Mouse (Mus musculus): ENCODE measurements around the gene Usp43. TPM values are rescaled to one million over a fixed set of nuclear protein-coding genes. Genes with fewer than 3 reads are reported as not detected.

Usp43 gene
- total and polyA plus RNA-seq, 2 experiments from 2014 or later, result 0.68 to 0.94 TPM

- TF ChIP-seq CTCF (IDR thresholded peaks at IDR 0.05; ENCODE audit: low read depth), result peak; percentile 16; the same call in 1 of the 2 replicates
- no peaks in the 10 kb centered on the region for H3K4me1 ChIP-seq (ENCODE audit: insufficient read depth, low read length)
- no peaks in the 10 kb centered on the region for H3K9me3 ChIP-seq (ENCODE audit: low read length)
- H3K36me3 ChIP-seq (ENCODE audit: insufficient read depth, low read length), result no peaks in the 10 kb centered on the region
- no peak overlapping the region for H3K27ac ChIP-seq
- H3K27me3 ChIP-seq (ENCODE audit: insufficient read depth, low read length), result peaks cover 8% of the 10 kb centered on the region; the same call in 1 of the 2 replicates
- H3K9ac ChIP-seq (replicated peaks; ENCODE audit: low read length), result no peak overlapping the region
- H3K4me3 ChIP-seq (ENCODE audit: low read length), result no peak overlapping the region
- 95% methylated on average over 5 of the region's 5 CpGs for WGBS
- no peak overlapping the region for H3K4me2 ChIP-seq (ENCODE audit: low read depth, low read length)
- no peak for ATAC-seq
- DNase-seq (ENCODE audit: low spot score), result no peak
Observed at GRCm38 (mm10) chr11:67923720-67924119, 1.8 kb upstream of the Usp43 start.

GRCm38 (mm10) chr11:67922755-67923125, 787 bp upstream of the Usp43 start:
- WGBS, result under 1% methylated on average over 12 of the region's 12 CpGs
- DNase-seq (ENCODE audit: low spot score) (peak; percentile 82), ATAC-seq (peak; percentile 77)
- no peak overlapping the region; the same call in 1 of the 2 replicates for H3K9ac ChIP-seq (replicated peaks; ENCODE audit: low read length)
- no peaks in the 10 kb centered on the region for H3K4me1 ChIP-seq (ENCODE audit: insufficient read depth, low read length)
- peak overlapping the region; percentile 98 for H3K4me2 ChIP-seq (ENCODE audit: low read depth, low read length)
- no peaks in the 10 kb centered on the region for H3K9me3 ChIP-seq (ENCODE audit: low read length)
- H3K27me3 ChIP-seq (ENCODE audit: insufficient read depth, low read length), result peaks cover 8% of the 10 kb centered on the region; the same call in 1 of the 2 replicates
- no peak overlapping the region for H3K27ac ChIP-seq
- TF ChIP-seq CTCF (IDR thresholded peaks at IDR 0.05; ENCODE audit: low read depth), result peak; percentile 61
- H3K4me3 ChIP-seq (ENCODE audit: low read length), result peak overlapping the region; percentile 57
- no peaks in the 10 kb centered on the region for H3K36me3 ChIP-seq (ENCODE audit: insufficient read depth, low read length)

- no peak for TF ChIP-seq CTCF (IDR thresholded peaks at IDR 0.05; ENCODE audit: low read depth)
- Histone ChIP-seq H3K4me3 (ENCODE audit: low read length) (peak overlapping the region; percentile 57), H3K9me3 (ENCODE audit: low read length) (no peaks in the 10 kb centered on the region), H3K27me3 (ENCODE audit: insufficient read depth, low read length) (peaks cover 8% of the 10 kb centered on the region; the same call in 1 of the 2 replicates), H3K36me3 (ENCODE audit: insufficient read depth, low read length) (no peaks in the 10 kb centered on the region), H3K4me1 (ENCODE audit: insufficient read depth, low read length) (no peaks in the 10 kb centered on the region), H3K9ac (replicated peaks; ENCODE audit: low read length) (peak overlapping the region; percentile 60), H3K4me2 (ENCODE audit: low read depth, low read length) (peak overlapping the region; percentile 98), H3K27ac (no peak overlapping the region)
- peak; percentile 47 for DNase-seq (ENCODE audit: low spot score)
- ATAC-seq, result peak; percentile 49; the same call in 1 of the 2 replicates
- 3% methylated on average over 47 of the region's 47 CpGs for WGBS
Observed at GRCm38 (mm10) chr11:67921091-67921826, 694 bp downstream of the Usp43 start.

GRCm38 (mm10) chr11:67920226-67920960, 1.6 kb downstream of the Usp43 start:
- Histone ChIP-seq H3K27me3 (ENCODE audit: insufficient read depth, low read length) (peaks cover 8% of the 10 kb centered on the region; the same call in 1 of the 2 replicates), H3K27ac (no peak overlapping the region)

GRCm38 (mm10) chr11:67919593-67919992, 2.4 kb downstream of the Usp43 start:
- Histone ChIP-seq H3K4me3 (ENCODE audit: low read length) (no peak overlapping the region), H3K27ac (no peak overlapping the region), H3K9ac (replicated peaks; ENCODE audit: low read length) (no peak overlapping the region), H3K4me1 (ENCODE audit: insufficient read depth, low read length) (no peaks in the 10 kb centered on the region), H3K9me3 (ENCODE audit: low read length) (no peaks in the 10 kb centered on the region), H3K4me2 (ENCODE audit: low read depth, low read length) (no peak overlapping the region), H3K36me3 (ENCODE audit: insufficient read depth, low read length) (no peaks in the 10 kb centered on the region), H3K27me3 (ENCODE audit: insufficient read depth, low read length) (peaks cover 8% of the 10 kb centered on the region; the same call in 1 of the 2 replicates)
- DNase-seq (ENCODE audit: low spot score) (no peak), ATAC-seq (no peak)
- 79% methylated on average over 5 of the region's 5 CpGs for WGBS
- TF ChIP-seq CTCF (IDR thresholded peaks at IDR 0.05; ENCODE audit: low read depth), result no peak

More at GRCm38 (mm10) chr11:67920226-67920960, 1.6 kb downstream of the Usp43 start:
- TF ChIP-seq CTCF (IDR thresholded peaks at IDR 0.05; ENCODE audit: low read depth), result no peak
- H3K36me3 ChIP-seq (ENCODE audit: insufficient read depth, low read length), result no peaks in the 10 kb centered on the region
- 51% methylated on average over 9 of the region's 9 CpGs for WGBS
- no peaks in the 10 kb centered on the region for H3K4me1 ChIP-seq (ENCODE audit: insufficient read depth, low read length)
- H3K9ac ChIP-seq (replicated peaks; ENCODE audit: low read length), result no peak overlapping the region
- H3K4me3 ChIP-seq (ENCODE audit: low read length), result no peak overlapping the region
- DNase-seq (ENCODE audit: low spot score) (no peak), ATAC-seq (no peak)
- 0 out of 2 replicates have a peak overlapping the region, but pooled peaks have one; percentile 98 for H3K4me2 ChIP-seq (ENCODE audit: low read depth, low read length)
- H3K9me3 ChIP-seq (ENCODE audit: low read length), result no peaks in the 10 kb centered on the region

- H3K27me3 ChIP-seq (ENCODE audit: insufficient read depth, low read length), result peaks cover 8% of the 10 kb centered on the region; the same call in 1 of the 2 replicates
- H3K4me2 ChIP-seq (ENCODE audit: low read depth, low read length), result no peak overlapping the region
- no peaks in the 10 kb centered on the region for H3K36me3 ChIP-seq (ENCODE audit: insufficient read depth, low read length)
- no peaks in the 10 kb centered on the region for H3K4me1 ChIP-seq (ENCODE audit: insufficient read depth, low read length)
- 81% methylated on average over 3 of the region's 3 CpGs for WGBS
- no peak for DNase-seq (ENCODE audit: low spot score)
- H3K27ac ChIP-seq, result no peak overlapping the region
- no peaks in the 10 kb centered on the region for H3K9me3 ChIP-seq (ENCODE audit: low read length)
- H3K9ac ChIP-seq (replicated peaks; ENCODE audit: low read length), result no peak overlapping the region
- no peak overlapping the region for H3K4me3 ChIP-seq (ENCODE audit: low read length)
- TF ChIP-seq CTCF (IDR thresholded peaks at IDR 0.05; ENCODE audit: low read depth), result no peak
- ATAC-seq, result no peak
Observed at GRCm38 (mm10) chr11:67917126-67917525, 4.8 kb downstream of the Usp43 start.

Data from hindbrain, postnatal 0 days (tissue).